Mouse (Mus musculus): ENCODE data around the gene Rufy4. TPM values are rescaled to one million over a fixed set of nuclear protein-coding genes. Genes with fewer than 3 reads are reported as not detected.

Gene Rufy4
- total RNA-seq, 2 experiments from 2014 or later: 0.18 to 0.24 TPM

- DNase-seq (ENCODE audit: low spot score in 2 of 2): peak; percentile 29 to 37
Measured at GRCm38 (mm10) chr1:74103654-74104353, 21.5 kb upstream of the Rufy4 start.

- DNase-seq (ENCODE audit: low spot score in 2 of 2): no peak
Measured at GRCm38 (mm10) chr1:74105660-74106059, 19.7 kb upstream of the Rufy4 start.

- no peak for DNase-seq (ENCODE audit: low spot score in 2 of 2)
Measured at GRCm38 (mm10) chr1:74106214-74106613, 19.1 kb upstream of the Rufy4 start.

- no peak for DNase-seq (ENCODE audit: low spot score in 2 of 2)
Measured at GRCm38 (mm10) chr1:74107931-74108618, 17.3 kb upstream of the Rufy4 start.

- no peak for DNase-seq (ENCODE audit: low spot score in 2 of 2)
Measured at GRCm38 (mm10) chr1:74109670-74110069, 15.7 kb upstream of the Rufy4 start.

- DNase-seq (ENCODE audit: low spot score in 2 of 2): peak in 1 of 2 experiments; percentile 67
Measured at GRCm38 (mm10) chr1:74110932-74111695, 14.2 kb upstream of the Rufy4 start.

- no peak for DNase-seq (ENCODE audit: low spot score in 2 of 2)
Measured at GRCm38 (mm10) chr1:74111696-74112030, 13.7 kb upstream of the Rufy4 start.

GRCm38 (mm10) chr1:74113071-74113470 is 12.3 kb upstream of the Rufy4 start:
- no peak for DNase-seq (ENCODE audit: low spot score in 2 of 2)

- no peak for DNase-seq (ENCODE audit: low spot score in 2 of 2)
Measured at GRCm38 (mm10) chr1:74117876-74118275, 7.5 kb upstream of the Rufy4 start.

- no peak for DNase-seq (ENCODE audit: low spot score in 2 of 2)
Measured at GRCm38 (mm10) chr1:74119115-74119514, 6.2 kb upstream of the Rufy4 start.

GRCm38 (mm10) chr1:74121138-74121537 is 4.2 kb upstream of the Rufy4 start:
- DNase-seq (ENCODE audit: low spot score in 2 of 2): no peak

GRCm38 (mm10) chr1:74121821-74122576 is 3.3 kb upstream of the Rufy4 start:
- peak in 1 of 2 experiments; percentile 45 for DNase-seq (ENCODE audit: low spot score in 2 of 2)

- DNase-seq (ENCODE audit: low spot score in 2 of 2): no peak
Measured at GRCm38 (mm10) chr1:74123215-74123614, 2.1 kb upstream of the Rufy4 start.

GRCm38 (mm10) chr1:74124021-74124981 is 1.0 kb upstream of the Rufy4 start, which contains the start of gene Tns1:
Tns1 (minus strand) TSS chr1:74124449.
- DNase-seq (ENCODE audit: low spot score in 2 of 2): no peak

GRCm38 (mm10) chr1:74130883-74131659 is 5.7 kb downstream of the Rufy4 start:
- no peak for DNase-seq (ENCODE audit: low spot score in 2 of 2)

- no peak for DNase-seq (ENCODE audit: low spot score in 2 of 2)
Measured at GRCm38 (mm10) chr1:74132011-74132410, 6.7 kb downstream of the Rufy4 start.

- no peak for DNase-seq (ENCODE audit: low spot score in 2 of 2)
Measured at GRCm38 (mm10) chr1:74133954-74134353, 8.6 kb downstream of the Rufy4 start.

- DNase-seq (ENCODE audit: low spot score in 2 of 2): no peak
Measured at GRCm38 (mm10) chr1:74135326-74135950, 10.1 kb downstream of the Rufy4 start.

GRCm38 (mm10) chr1:74139415-74139814 is 14.1 kb downstream of the Rufy4 start:
- DNase-seq (ENCODE audit: low spot score in 2 of 2): no peak
